Mouse (Mus musculus) intestine, postnatal 0 days (tissue): Measurements from ENCODE around the gene Gm5148. TPM values are rescaled to one million over a fixed set of nuclear protein-coding genes. Genes with fewer than 3 reads are reported as not detected.

ENCODE experiments used
- ATAC-seq: fragments of 200-750 bp; cut with Nextera tagmentation; 2 replicates; pipeline ENCODE4 v1.8.0; 2017; ENCODE audit warnings: mild to moderate bottlenecking, moderate TSS enrichment, moderate library complexity
- H3K27ac ChIP-seq: fragments of 300-500 bp; sonication (generic); 2 replicates; pipeline ENCODE4 v1.5.1; 2014; ENCODE audit warnings: mild to moderate bottlenecking, low read depth, low read length, moderate library complexity
- H3K27me3 ChIP-seq: fragments of 300-500 bp; sonication (generic); replicated peaks from 2 replicates; pipeline ENCODE4 v1.6.1; 2014; ENCODE audit warnings: low read length, mixed read lengths; ENCODE audit not compliant: control insufficient read depth, insufficient read depth
- H3K36me3 ChIP-seq: fragments of 300-500 bp; sonication (generic); 2 replicates; pipeline ENCODE4 v1.6.1; 2014; ENCODE audit warnings: mild to moderate bottlenecking, moderate library complexity; ENCODE audit not compliant: control insufficient read depth, insufficient read depth
- H3K4me1 ChIP-seq: fragments of 300-500 bp; sonication (generic); replicated peaks from 2 replicates; pipeline ENCODE4 v1.6.1; 2014; ENCODE audit warnings: antibody characterized with exemption, low read length, mixed read lengths; ENCODE audit not compliant: control insufficient read depth, insufficient read depth
- H3K4me2 ChIP-seq: fragments of 300-500 bp; sonication (generic); replicated peaks from 2 replicates; pipeline ENCODE4 v1.6.1; 2014; ENCODE audit warnings: low read depth, mild to moderate bottlenecking, moderate library complexity
- H3K4me3 ChIP-seq: fragments of 300-500 bp; sonication (generic); 2 replicates; pipeline ENCODE4 v1.5.1; 2014; ENCODE audit warnings: low read depth, low read length
- H3K9ac ChIP-seq: fragments of 300-500 bp; sonication (generic); 2 replicates; pipeline ENCODE4 v1.6.1; 2014; ENCODE audit warnings: mild to moderate bottlenecking, low read depth, low read length
- H3K9me3 ChIP-seq: fragments of 300-500 bp; sonication (generic); 2 replicates; pipeline ENCODE4 v1.6.1; 2016; ENCODE audit warnings: mixed run types; ENCODE audit not compliant: control insufficient read depth
- CTCF ChIP-seq: sonication (generic); IDR thresholded peaks from 2 replicates; pipeline ENCODE4 v1.5.1; 2016; ENCODE audit warnings: low read depth, mild to moderate bottlenecking, control low read depth, antibody characterized with exemption, moderate library complexity
- WGBS: fragments of 180-500 bp; shearing (Covaris S2); extraction: QIAGEN DNeasy Blood & Tissue Kit; methylation state at CpG from one replicate; pipeline ENCODE4 v1.1.7; 2014; 5-methylcytosine and 5-hydroxymethylcytosine counted together
- polyA plus RNA-seq: library from polyadenylated mRNA; unstranded; fragments of >200 nt; fragmentation: Nextera tagmentation; extraction: Ambion mirVana; gene quantifications from 2 replicates; pipeline ENCODE4 v1.2.1, GENCODE M21; 2015

Gm5148 gene
- polyA plus RNA-seq, 1 experiment from 2014 or later: 4.5 TPM

- no peak for ATAC-seq
- no peak for TF ChIP-seq CTCF
- Histone ChIP-seq H3K4me1 (peaks cover 7% of the 10 kb centered on the region; the same call in 1 of the 2 replicates), H3K36me3 (no peaks in the 10 kb centered on the region), H3K9ac (no peak overlapping the region), H3K4me2 (no peak overlapping the region), H3K4me3 (no peak overlapping the region), H3K9me3 (no peaks in the 10 kb centered on the region), H3K27me3 (no peaks in the 10 kb centered on the region), H3K27ac (peak overlapping the region; percentile 83)
- 39% methylated on average over 9 of the region's 9 CpGs for WGBS
These were observed 4.1 kb upstream of the Gm5148 start for GRCm38 (mm10) chr3:37728112-37729100.

GRCm38 (mm10) chr3:37727392-37727791 is 3.1 kb upstream of the Gm5148 start:
- Histone ChIP-seq H3K4me2 (no peak overlapping the region), H3K27ac (no peak overlapping the region), H3K27me3 (no peaks in the 10 kb centered on the region), H3K36me3 (no peaks in the 10 kb centered on the region), H3K9me3 (no peaks in the 10 kb centered on the region), H3K4me1 (peaks cover 7% of the 10 kb centered on the region; the same call in 1 of the 2 replicates), H3K9ac (no peak overlapping the region), H3K4me3 (no peak overlapping the region)
- no peak for TF ChIP-seq CTCF
- WGBS: 69% methylated on average over 5 of the region's 5 CpGs
- ATAC-seq: no peak

GRCm38 (mm10) chr3:37726501-37727140 is 2.3 kb upstream of the Gm5148 start:
- Histone ChIP-seq H3K9me3 (no peaks in the 10 kb centered on the region), H3K4me3 (no peak overlapping the region), H3K36me3 (no peaks in the 10 kb centered on the region), H3K4me2 (no peak overlapping the region), H3K4me1 (peaks cover 7% of the 10 kb centered on the region; the same call in 1 of the 2 replicates), H3K27me3 (no peaks in the 10 kb centered on the region), H3K27ac (no peak overlapping the region; the same call in 1 of the 2 replicates), H3K9ac (no peak overlapping the region)
- no peak for ATAC-seq
- TF ChIP-seq CTCF: no peak
- WGBS: 56% methylated on average over 4 of the region's 4 CpGs

GRCm38 (mm10) chr3:37724946-37725735 is 851 bp upstream of the Gm5148 start:
- H3K4me2 ChIP-seq: peak overlapping the region; percentile 68
- H3K4me3 ChIP-seq: peak overlapping the region; percentile 26; the same call in 1 of the 2 replicates
- H3K27ac ChIP-seq: peak overlapping the region; percentile 95
- no peak for ATAC-seq
- no peak for TF ChIP-seq CTCF
- no peaks in the 10 kb centered on the region for H3K9me3 ChIP-seq
- WGBS: 57% methylated on average over 6 of the region's 6 CpGs
- H3K4me1 ChIP-seq: peaks cover 7% of the 10 kb centered on the region; the same call in 1 of the 2 replicates
- H3K9ac ChIP-seq: 0 out of 2 replicates have a peak overlapping the region, but pooled peaks have one; percentile 38
- H3K36me3 ChIP-seq: no peaks in the 10 kb centered on the region
- no peaks in the 10 kb centered on the region for H3K27me3 ChIP-seq

GRCm38 (mm10) chr3:37723662-37724170 is 574 bp downstream of the Gm5148 start:
- Histone ChIP-seq H3K9me3 (no peaks in the 10 kb centered on the region), H3K4me1 (peaks cover 6% of the 10 kb centered on the region; the same call in 1 of the 2 replicates), H3K27ac (peak overlapping the region; percentile 95), H3K36me3 (no peaks in the 10 kb centered on the region), H3K27me3 (no peaks in the 10 kb centered on the region), H3K9ac (0 out of 2 replicates have a peak overlapping the region, but pooled peaks have one; percentile 32), H3K4me2 (peak overlapping the region; percentile 68), H3K4me3 (peak overlapping the region; percentile 26)
- no peak for TF ChIP-seq CTCF
- ATAC-seq: peak; percentile 51
- WGBS: 7% methylated on average over 17 of the region's 17 CpGs
